Mouse (Mus musculus): ENCODE measurements around the gene Car4.

Car4 gene

DNA sequence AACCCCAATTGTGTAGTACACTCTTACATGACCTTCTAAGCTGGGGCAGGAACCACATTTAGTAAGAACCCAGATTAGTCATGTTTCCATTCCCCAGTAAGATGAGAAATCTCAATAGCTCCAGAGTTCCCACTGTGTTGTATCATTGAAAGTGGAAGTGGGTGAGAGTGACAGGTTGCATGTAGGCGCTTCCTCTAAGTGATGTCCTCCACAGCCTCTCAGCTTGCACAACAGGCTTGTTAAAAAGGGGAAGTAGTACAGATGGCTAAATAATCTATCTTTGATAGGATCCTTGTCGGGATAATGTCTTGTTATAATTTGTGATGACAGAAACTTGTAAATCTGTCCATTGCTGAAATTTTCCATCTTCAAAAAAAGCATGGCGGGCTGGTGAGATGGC, 46.0 kb downstream of the Car4 start:
- DNase-seq (ENCODE audit: low spot score) = no peak

DNA sequence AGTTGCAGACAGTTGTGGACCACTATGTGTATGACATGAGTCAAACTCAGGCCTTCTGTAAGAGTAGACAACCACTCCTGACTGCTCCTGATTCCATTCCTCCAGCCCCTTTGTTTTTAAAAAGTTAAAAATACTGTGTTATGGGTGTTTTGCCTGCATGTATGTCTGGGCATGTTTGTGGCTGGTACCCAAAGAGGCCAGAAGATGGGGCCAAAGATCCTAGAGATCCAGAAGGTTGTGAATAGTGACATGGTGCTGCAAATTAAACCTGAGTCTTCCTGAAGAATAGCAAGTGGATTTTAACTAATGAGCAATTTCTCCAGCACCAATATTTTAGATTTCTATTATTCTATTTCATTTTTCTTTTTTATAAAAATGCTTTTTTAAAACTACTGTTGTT, 55.5 kb downstream of the Car4 start:
- no peak for DNase-seq (ENCODE audit: low spot score)
